Mouse (Mus musculus) embryo, embryonic 11.5 days (tissue): ENCODE measurements at regions not wholly inside any gene's neighbourhood (a gene's known extent, or its start where the extent isn't known, plus 50 kb on each side); places are given as distances from the start of the nearest gene placed in this dataset.
A peak's percentile ranks its signal among the peaks of the same experiment; 100 is the strongest.

Experiments used
- DNase-seq: peaks from one replicate; pipeline ENCODE4 v3.0.0-alpha.2; 2012; ENCODE audit warnings: low read depth, low spot score

DNA sequence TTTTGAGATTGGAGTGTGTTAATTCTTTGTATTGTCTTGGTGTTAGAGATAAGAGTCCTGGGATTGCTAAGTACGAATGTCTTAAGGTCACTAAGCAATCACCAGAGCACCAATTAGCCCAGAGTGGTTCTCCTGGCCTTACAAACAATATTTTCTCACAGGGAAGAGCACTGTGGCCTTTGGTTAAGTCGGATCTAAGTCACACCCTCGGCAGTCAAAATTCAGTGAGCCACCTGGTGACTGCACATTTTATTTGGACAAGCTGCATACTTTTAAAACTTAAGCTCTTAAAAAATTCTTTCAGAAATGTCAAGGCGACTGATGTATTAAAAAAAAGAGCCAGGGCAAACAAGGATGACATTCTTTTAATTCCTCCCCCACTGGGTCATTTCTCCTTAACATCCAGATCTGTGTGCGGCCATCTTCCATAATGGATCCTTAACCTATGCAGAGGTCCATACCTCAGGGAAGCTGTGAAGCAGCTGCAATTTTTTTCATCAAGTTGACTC lies 60.9 kb upstream of the Foxa2 start:
- DNase-seq = no peak

DNA sequence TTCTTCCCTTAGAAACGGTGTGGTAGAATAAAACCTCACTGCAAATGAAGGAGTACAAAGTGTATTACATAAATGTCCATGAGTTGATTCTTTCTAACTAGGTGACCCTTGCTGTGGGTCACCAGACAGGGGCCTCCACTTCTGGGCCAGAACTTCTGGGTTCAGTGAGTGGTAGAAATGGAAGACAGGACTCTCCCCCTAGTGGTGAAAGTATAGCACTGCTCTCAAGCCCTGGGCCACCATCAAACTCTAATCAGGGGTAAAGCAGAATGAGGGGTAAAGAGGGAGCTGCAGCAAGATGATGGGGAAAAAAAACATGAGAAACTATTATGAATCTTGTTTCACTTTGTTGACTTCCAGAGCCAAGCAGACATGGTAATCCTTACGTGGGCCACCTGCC lies 63.4 kb upstream of the Foxa2 start:
- DNase-seq = no peak

DNA sequence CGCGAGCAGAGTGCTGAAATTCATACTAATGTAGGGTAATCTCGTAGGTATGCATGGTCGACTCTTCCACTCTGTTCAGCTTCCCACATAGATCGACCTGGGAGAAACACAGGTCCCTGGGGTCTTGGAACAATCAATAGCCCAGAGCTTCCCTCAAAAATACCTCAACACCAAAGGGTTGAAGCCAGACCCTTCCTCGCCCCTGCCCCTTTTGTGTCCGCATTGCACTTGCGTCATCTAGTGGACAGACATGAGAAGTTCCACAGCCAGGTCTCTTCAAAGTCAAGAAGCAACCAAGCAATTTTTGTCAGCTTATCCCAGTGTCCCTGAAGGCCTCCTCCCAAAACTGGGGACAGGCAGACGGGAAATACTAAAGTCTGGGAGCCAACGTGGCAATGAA lies 65.1 kb upstream of the Foxa2 start:
- DNase-seq = peak; percentile 30

DNA sequence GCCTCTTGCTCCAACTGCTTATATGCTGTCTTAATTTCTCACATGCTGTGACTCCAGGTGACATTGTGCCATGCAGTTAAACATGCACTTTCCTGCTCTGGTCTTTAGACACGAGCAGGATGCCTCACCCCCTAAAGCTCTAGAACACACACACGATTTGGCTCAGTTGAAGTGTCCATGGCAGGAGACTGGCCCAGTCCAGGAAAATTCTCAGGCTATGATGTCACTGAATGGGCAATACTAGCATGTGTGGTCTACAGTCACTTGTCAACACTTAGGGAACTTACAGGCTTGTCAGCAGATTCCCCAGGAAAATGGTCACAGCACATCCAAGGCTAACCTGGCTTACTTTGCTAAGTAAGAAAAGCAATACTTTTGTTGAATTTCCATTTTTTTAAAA lies 66.4 kb upstream of the Foxa2 start:
- no peak for DNase-seq

DNA sequence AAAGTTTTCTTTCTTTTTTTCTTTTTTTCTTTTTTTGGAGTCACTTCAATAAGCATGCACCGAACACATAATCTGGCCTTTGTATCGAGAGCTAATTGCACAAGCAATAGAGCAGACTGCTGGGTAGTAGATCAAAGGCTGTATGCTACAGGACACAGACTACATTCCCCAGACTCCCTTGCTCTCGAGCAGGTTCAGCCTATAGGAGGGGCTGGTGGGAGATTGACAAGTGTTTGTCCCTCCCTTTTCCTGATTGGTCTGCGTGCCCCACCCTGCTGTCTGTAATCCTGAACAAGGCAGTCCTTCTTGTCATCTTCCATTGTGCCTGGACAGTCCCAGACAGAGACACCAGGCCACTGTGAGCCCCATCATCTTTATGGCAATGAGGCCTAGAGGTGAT lies 67.8 kb upstream of the Foxa2 start:
- DNase-seq = no peak

DNA sequence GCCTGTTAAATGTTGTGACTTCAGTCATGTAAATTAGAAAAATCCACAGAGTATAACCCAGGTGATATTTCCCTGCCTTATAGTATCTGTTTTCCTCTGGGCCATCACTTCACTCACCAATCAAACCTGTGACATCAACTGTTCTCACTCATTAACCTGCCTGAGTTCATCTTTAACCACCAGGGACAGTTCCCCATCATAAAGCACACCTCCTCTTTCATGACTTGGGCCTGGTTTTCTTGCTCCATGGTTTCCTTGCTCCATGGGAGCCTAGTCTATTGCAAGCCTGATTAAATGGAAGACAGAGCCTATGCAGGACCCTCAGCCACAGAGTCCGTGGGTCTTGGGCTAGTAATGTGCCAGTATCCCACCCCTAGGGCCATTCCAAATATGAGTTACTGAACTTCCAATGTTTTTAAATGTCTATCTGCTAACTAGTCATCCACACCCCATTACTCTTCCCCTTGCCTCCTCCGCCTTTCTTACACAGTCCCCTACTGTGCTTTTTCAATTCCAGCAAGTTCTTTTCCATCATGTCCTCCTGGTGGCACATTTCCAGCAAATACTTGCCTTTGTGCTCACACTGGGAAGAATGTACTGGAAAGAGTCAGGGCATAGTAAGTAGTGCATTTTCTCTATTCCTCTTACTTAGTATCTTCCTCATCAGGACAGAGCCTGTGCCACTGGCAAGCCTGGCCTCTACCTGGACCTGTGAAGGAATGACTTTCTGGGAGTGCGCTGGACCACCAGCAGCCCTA lies 69.4 kb upstream of the Foxa2 start:
- DNase-seq = no peak

DNA sequence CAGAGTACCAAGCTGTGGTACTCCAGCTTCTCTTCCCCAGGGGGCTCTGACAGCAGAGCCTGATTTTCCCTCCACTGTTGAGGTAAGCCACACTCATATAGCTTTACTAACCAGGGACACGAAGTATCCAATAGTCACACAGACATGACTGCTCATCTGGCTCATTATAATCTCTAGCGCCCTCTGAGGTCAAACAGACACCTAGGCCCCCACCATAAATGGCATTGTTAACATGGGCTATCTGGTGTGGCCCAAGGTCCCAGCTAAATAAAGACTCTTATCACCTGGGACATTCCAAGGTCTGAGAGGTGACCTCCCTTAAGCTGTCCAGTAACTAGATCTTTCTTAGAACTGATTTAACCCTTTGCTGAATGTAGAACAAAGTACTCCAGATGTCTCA lies 70.7 kb upstream of the Foxa2 start:
- DNase-seq = no peak

DNA sequence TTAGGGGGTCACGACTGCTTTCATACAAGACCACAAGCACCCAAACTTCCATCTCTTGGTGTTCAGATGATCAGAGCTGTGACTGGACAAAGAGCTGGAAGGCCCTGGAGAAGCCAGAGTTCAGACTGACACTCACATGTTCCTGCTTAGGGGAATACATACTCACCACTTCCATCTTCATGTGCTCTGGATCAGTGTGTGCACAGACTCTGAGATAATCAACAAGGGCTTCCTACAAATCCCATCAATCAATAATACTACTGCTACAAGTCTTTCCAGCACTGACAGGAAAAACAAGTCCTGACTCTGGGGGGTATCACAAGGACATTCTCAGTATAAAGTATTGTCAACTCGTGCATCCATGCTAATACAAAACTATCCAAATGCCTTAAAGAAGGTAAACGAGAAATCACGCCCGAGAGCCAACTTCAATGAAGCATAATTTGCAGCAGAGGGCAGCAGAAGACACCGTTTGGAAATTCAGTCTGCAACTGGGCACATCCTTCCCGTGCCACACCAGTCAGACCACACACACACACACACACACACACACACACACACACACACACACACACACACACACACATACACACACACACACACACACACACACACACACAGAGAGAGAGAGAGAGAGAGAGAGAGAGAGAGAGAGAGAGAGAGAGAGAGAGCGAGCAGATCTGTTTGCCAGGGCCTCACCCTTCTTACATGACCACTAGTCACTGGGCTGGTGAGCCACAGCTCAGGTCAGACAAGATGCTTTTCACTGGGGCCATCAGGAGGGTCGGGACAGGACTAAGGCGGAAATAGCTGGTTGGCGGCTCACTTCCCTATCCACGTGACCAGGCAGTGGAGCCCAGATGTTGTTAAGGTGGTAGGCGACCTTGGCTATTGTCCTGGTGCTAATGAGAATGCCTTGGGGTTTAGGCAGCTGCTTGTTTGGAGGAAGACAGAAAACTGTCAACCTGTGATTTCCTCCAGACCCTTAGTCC lies 75.4 kb upstream of the Foxa2 start:
- DNase-seq = peak; percentile 24

DNA sequence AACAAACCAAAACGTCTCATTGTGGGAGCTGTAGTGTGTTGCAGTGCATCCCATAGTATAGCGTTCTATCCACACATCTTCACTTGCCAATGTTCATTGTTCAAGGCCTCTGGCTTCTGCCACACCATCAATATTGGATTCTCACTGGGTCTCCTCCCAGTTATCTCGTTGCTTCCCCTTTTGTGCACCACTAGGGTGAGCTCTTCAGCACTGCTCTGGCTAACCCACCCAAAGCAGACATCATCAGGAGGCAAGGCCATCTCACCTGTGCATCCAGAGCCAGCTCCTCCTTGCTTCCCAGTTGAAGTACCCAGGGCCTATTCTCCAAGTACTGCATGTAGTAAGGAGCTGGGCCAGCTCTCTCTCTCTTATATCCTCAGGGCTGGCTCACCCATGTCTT lies 77.0 kb upstream of the Foxa2 start:
- no peak for DNase-seq

DNA sequence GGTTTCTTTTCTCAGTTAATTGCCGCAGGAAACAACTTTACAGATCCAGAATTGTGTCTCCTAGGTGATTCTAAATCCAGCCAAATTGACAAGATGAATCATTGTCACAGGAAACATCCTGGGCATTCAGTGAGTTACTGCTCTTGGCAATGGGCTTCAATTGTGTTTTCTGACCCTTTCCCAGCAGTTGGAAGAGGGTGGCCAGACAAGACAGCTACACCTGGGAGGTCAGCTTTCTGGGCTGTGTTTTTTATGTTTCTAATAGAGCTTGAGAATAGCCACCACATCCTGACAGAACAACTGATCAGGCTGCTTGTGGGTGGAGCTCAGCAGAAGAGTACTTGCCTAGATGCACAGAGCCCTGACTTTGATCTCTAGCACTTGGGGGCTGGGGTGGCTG lies 87.0 kb upstream of the Foxa2 start:
- no peak for DNase-seq

DNA sequence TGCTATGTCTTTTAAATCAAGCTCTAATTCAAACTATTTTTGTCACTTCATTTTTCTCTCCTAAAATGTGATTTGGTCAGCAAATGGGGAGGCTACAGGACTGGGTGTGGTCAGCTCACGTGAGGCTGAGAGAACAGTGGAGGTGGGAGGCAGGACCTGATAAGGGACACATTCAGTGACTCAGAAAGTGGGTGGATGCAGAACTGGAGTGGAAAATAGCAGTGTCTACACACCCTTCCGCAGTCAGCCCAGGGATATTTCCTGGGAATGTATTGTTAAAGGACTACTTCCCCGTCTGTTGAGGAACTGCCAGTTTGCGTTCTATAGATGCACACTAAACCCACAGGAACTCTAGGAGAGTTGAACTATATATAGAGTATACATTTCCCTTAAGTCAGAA lies 95.2 kb upstream of the Foxa2 start:
- no peak for DNase-seq

DNA sequence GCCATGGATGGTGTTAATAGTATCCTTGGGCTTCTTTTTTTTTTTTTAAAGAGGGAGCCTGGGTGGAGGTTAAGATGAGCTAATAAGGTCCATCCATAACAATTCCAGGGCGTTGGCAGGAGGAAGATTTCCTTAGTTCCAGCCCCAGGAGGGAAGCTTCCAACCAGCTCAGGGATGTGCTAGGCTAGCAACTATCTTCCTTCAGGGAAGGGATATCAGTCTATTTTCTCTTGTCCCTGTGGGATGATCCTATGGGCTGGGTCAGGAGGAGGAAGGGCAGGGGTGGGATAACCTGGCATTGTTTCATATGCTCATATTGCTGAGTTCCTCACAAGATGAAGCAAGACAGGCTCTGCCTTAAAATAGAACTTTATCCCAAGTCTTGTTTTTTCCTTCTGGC lies 98.0 kb upstream of the Foxa2 start:
- no peak for DNase-seq

DNA sequence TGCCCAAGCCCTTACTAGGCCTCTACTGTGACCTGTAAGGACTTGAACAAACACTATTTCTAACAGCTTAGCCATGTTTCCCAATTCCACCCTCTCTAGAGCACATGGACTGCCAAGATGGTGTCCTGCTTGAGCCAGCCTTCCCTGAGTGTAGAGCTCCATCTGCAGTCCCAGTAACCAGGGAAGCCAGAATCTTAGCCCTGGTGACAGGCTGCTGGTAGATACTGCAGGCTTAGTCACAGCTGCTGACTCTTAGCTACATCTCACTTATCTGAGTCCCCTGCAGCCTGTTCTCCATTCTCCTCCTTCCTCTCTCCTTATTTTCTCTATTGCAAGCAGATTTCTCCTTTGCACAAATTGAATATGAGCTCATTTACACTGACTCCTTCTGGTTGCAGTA lies 101.5 kb upstream of the Foxa2 start:
- DNase-seq = no peak

DNA sequence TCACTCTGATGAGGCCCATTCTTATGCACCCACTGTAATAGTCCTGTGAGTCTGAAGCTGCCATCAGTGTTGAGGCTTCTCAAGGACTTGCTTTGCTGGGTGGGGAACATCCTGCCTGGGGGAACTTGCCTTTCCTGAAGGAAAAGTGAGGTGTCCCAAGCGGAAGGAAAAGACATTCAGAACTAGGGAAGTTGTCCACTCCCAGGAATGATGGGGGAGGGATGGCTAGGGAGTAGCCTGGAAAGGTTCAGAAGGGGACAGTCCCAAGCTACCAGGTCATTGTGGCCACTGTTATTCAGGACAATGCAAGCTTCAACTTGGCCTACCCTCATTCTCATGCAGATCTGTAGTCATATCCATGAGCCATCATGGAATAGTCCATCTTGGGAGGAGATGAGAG lies 102.7 kb upstream of the Foxa2 start:
- DNase-seq = no peak

DNA sequence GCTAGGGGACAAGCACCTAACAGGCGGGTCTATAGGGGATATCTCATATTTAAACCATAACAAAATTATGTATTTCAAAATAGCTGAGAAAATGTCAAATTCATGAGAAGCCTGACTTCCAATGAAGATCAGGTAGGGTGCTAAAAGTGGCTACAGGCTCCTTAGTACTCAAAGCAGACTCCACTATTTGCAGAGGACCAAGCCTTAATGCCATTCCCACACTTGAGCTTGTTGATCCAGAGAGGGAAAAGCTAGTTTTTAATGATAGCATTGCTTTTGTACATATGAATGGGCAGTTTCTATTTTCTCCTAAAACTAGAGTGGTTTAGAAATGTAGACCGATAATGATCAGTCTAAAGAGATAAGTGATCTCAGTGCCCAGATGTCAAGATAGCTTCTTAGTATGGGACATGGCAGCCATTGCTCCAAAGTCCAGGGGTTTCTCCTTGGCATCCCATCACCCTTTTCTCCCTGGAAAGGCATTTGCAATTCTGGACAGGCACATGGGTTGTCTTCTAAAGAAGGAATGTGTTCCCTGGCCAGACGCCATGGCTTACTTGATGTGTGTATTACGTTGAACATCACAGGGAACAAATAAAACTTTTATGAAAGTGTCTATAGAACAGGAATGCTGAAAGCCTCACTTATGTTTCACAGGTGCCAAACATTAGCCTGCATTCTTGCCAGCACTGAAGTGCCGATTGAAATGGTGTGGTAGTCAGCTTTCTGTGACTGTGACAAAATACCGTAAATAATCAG lies 106.9 kb upstream of the Foxa2 start:
- no peak for DNase-seq

DNA sequence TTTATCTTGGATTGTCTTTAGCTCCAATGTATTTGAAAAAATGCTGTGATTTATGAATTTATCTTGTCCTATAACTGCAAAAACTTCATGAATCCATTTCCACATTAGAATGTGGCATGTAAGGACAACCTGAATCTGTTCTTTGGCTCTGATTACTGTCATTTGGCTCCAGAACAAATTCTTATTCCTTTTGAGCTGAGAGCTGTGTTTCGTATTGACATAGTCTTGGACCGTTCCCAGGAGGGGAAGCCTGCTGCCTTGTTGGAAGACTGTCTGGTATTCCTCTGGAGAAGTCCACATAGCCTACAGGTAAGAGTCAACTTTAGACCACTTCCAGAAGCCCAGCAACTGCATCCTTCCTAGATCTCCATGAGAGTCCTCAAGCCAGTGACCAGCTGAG lies 109.4 kb upstream of the Foxa2 start:
- no peak for DNase-seq

DNA sequence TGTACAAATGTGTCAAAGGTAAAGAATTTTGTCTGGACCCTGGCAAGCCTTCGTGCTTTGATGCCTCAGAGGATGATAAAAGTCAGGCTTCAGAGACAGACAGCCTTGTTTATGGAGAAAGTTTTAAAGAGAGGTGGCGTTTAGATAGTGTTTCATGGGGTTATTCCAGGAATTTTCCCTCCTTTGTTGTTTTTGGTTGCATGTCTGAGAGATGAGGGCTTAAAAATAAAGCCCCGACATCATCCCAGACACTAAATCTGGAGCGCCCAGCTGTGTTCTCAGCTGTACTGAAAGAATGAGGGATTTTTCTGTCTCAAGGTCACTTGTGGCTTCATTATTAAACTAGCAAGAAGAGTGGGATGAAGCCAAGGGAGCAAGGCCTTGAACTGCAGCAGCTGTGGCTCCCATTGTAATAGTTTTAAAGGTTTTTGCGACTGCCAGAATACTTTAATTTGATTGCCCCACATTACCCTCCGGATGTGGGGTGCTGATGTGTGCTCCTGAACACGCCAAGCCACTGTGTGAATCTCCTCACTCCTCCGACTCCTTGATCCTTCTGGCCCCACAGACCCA lies 112.3 kb upstream of the Foxa2 start:
- DNase-seq = no peak

DNA sequence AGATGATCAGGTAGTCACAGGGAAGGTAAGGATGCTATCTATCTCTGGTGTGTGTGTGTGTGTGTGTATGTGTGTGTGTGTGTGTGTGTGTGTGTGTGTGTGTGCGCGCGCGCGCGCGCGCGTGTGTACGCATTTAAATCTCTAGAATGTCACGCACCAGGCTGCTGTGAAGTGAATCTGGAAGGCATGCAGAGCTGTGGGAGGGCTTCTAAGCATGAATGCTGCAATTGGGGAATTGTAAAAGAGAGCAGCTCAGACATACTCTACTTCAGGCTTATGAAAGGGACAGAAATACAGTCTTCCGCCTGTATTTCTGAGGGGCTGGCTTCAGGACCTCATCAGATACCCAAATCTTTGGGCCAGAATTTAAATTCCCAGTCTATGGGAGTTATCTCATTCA lies 114.2 kb upstream of the Foxa2 start:
- no peak for DNase-seq

DNA sequence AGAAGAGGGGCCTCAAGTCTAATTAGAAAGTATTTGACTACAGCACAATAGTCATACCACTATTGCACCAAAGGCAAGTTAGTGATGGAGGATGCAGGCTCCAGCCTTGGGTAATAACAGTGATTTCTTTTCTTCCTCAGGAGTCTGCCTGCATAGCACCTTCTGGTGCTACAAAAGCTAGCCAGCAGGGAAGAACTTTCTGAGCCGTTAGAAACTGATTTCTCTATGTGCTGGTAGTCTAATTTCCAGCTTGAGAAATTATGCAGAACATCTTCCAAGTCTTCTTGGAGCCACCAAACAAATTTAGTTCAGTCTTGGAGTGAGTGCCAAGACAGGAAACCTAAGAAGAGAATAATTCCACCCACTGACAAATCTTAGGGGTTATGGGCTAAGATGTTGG lies 115.2 kb upstream of the Foxa2 start:
- no peak for DNase-seq

DNA sequence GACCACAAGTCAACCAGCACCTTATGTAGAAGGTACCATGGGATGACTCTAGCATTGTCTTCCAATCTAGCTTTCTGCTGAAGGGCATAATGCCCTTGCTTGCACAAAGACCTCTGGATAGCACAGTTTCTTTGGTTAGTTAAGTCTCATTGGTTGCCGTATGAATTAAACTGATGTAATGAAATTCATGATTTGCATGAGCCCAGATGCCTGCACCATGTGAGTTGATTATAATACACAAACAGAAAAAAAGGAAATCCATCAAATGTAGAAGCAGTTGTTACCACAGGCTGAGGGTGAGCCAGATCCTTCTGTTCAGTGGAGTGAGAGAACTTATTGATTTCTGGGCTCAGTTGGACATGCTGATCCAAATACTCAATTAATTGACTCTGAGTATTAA lies 115.8 kb upstream of the Foxa2 start:
- DNase-seq = no peak

DNA sequence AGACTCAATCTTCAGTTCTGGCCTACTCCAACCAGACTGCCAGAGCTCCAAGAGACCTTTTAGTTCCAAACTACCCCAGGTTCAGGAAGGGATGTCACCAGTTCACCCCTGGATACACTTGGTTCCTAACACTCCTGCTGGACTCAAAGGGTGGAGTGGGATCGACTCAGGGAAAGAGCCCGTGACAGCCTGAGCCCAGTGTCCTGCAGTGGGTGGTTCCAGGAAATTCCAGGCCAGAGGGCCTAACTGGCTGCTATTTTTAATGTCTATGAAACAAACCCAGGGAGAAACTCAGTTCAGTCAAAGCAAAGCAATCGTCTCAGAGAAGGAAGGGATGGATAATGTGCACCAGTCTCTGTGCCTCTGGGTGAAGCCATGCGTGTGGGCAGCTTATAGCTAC lies 124.3 kb upstream of the Foxa2 start:
- no peak for DNase-seq

DNA sequence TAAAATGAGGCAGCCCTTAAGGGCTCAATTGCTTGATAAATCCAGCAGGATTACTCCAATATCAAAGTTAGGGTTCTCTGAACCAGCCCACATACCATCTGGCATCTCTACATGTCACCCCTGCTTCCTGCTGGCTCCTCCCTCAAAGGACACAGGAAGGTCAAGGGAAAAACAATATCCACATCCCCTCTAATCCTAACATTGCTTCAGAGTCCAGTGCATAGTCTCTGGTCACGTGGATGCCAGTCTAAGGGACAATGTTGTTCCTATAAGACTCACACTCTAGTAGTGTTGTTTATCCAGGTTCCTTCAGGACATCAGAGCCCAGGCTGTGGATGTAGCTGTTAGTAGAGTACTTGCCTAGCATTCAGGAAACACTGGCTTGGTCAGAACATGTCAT lies 124.9 kb upstream of the Foxa2 start:
- DNase-seq = no peak
